Mouse (Mus musculus) testis, adult 2 months (tissue): Measurements from ENCODE around the gene Adgrv1.

Experiments used
- CTCF ChIP-seq: fragments of 200-500 bp; IDR thresholded peaks from 2 replicates; pipeline ENCODE4 v1.5.1; 2012; ENCODE audit warnings: low read depth, mild to moderate bottlenecking, inconsistent platforms, low read length, moderate library complexity; ENCODE audit not compliant: control insufficient read depth, insufficient read depth, insufficient replicate concordance
- POLR2A ChIP-seq: fragments of 200-500 bp; IDR thresholded peaks from 2 replicates; pipeline ENCODE4 v1.6.1; 2012; ENCODE audit warnings: low read depth, mild to moderate bottlenecking, inconsistent platforms, low read length, moderate library complexity; ENCODE audit not compliant: control insufficient read depth

DNA sequence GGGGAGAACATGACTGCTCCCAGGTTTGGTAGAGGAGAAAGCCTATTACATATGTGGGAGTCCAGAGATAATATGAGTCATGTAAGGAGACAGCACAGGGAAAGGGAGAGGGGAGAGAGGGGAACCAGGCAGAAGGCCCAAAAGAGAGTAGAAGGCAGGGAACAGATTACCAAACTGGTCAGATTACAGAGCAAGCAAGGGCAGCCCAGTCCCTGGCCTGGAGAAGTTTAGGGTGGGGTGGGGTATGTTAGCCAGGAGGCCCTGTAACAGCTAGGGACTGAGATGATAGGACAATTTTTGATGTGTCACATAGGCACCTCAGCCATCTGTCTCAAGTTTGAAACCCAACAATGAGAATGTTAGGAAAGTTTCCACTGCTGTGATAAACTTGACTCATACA, 498.5 kb downstream of the Adgrv1 start:
- TF ChIP-seq POLR2A (no peak), CTCF (no peak)
